Mouse (Mus musculus) thymus, adult 2 months (tissue): ENCODE measurements around the gene Spdef.

Experiments
- CTCF ChIP-seq: fragments of 200-500 bp; IDR thresholded peaks from 2 replicates; pipeline ENCODE4 v1.5.1; 2012; ENCODE audit warnings: mild to moderate bottlenecking, control low read depth, low read length, moderate library complexity, borderline replicate concordance; ENCODE audit not compliant: control insufficient read depth, poor library complexity, insufficient read depth; ENCODE audit errors: extremely low read depth
- POLR2A ChIP-seq: fragments of 200-500 bp; IDR thresholded peaks from 2 replicates; pipeline ENCODE4 v1.6.1; 2012; ENCODE audit warnings: mild to moderate bottlenecking, low read length, control low read depth, moderate library complexity; ENCODE audit not compliant: control insufficient read depth, poor library complexity, insufficient read depth; ENCODE audit errors: extremely low read depth

- TF ChIP-seq CTCF: no peak; the same call in 1 of the 2 replicates
- no peak for TF ChIP-seq POLR2A
Measured at GRCm38 (mm10) chr17:27671720-27672119, 57.0 kb downstream of the Spdef start.
